Mouse (Mus musculus): ENCODE measurements at regions not wholly inside any gene's neighbourhood (a gene's known extent, or its start where the extent isn't known, plus 50 kb on each side); places are given as distances from the start of the nearest gene placed in this dataset.

- TF ChIP-seq GATA1 (IDR thresholded peaks at IDR 0.05; ENCODE audit: borderline replicate concordance, low read length) (no peak), FLI1 (IDR thresholded peaks at IDR 0.05; ENCODE audit: low read length) (no peak)
These were observed 76.7 kb downstream of the H2al1j start for GRCm38 (mm10) chrX:11404369-11404768.
